Mouse (Mus musculus): ENCODE measurements around the gene Dock10.

DNA sequence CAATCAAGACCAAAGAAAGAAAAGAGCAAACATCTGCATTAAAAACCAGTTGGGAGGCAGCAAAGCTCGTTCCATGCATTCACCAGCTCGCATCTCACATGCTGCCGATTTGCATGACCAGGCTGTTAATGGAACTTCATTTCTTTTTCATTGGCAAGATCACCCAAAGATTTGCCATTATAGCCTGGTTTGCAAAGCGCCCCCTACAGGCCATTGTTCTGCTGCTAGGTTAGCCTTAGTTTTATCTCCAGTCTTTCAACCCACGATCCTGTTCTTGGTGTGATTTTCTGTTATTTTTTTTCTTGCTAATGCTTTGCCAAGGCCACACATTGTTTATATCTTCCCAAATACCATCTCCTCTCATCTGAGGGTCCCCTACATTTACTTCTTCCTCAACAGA, 236.1 kb downstream of the Dock10 start:
- TF ChIP-seq TCF12 (IDR thresholded peaks at IDR 0.05; ENCODE audit: insufficient read depth, poor library complexity, severe bottlenecking) (no peak), MYOG (IDR thresholded peaks at IDR 0.05; ENCODE audit: control insufficient read depth in 1 of 3, insufficient read depth in 1 of 3, insufficient read length in 2 of 3, low read depth in 2 of 3) (no peak), MAX (IDR thresholded peaks at IDR 0.05; ENCODE audit: low read depth) (no peak), MYOD1 (IDR thresholded peaks at IDR 0.05; ENCODE audit: control insufficient read depth in 1 of 3, insufficient read length in 2 of 3, low read depth in 2 of 3) (no peak), USF1 (IDR thresholded peaks at IDR 0.05; ENCODE audit: low read depth) (no peak), POLR2A (IDR thresholded peaks at IDR 0.05; ENCODE audit: insufficient read length, low read depth) (no peak), SRF (IDR thresholded peaks at IDR 0.05; ENCODE audit: control insufficient read depth, insufficient read length, low read depth) (no peak), E2F4 (IDR thresholded peaks at IDR 0.05; ENCODE audit: insufficient read depth) (no peak), REST (IDR thresholded peaks at IDR 0.05; ENCODE audit: insufficient read depth, insufficient read length) (no peak), POLR2AphosphoS2 (IDR thresholded peaks at IDR 0.05; ENCODE audit: insufficient read length, low read depth) (no peak), TCF3 (IDR thresholded peaks at IDR 0.05; ENCODE audit: insufficient read length, low read depth) (no peak)
